Mouse (Mus musculus) lung, adult 2 months (tissue): ENCODE results near the gene Rps27.

Experiments used
- CTCF ChIP-seq: fragments of 200-500 bp; IDR thresholded peaks from 2 replicates; pipeline ENCODE4 v1.5.1; 2011; ENCODE audit warnings: mild to moderate bottlenecking, low read length, control low read depth; ENCODE audit not compliant: insufficient read depth
- POLR2A ChIP-seq: fragments of 200-500 bp; IDR thresholded peaks from 2 replicates; pipeline ENCODE4 v1.6.1; 2011; ENCODE audit warnings: low read depth, mild to moderate bottlenecking, control low read depth, low read length, borderline replicate concordance; ENCODE audit errors: extremely low read depth

DNA sequence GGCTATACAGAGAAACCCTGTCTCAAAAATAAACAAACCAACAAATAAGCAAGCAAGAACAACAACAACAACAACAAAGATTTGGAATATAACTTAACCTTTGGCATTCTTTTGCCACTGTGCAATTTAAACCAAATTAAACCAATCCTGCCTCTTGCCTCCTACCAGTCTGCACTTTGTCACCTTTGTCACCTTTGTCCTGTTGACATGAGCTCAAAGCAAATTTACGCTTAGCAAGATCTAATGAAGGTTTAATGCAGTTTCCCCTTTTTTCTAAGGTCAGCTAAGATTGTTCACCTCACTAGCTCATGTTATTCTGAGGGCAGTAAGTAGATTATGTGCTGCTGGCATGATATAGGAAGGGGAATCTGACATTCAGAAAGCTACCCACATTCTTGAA is 15.9 kb downstream of the Rps27 start:
- TF ChIP-seq CTCF (no peak), POLR2A (no peak)
